Mouse (Mus musculus) gastrocnemius, postnatal 36 days (tissue): ENCODE measurements around the gene Smox. TPM values are rescaled to one million over a fixed set of nuclear protein-coding genes. Genes with fewer than 3 reads are reported as not detected.

Source experiments
- DNase-seq, 2 experiments: peaks; one replicate each; pipeline ENCODE4 v3.0.0; 2022
- intact Hi-C: fragments of 180-260 bp; cut with DNase I; formaldehyde crosslinking; loops from one replicate; pipeline ENCODE4 v1.15.1; 2025
- total RNA-seq, 2 experiments: library from RNA; stranded (reverse); gene quantifications; 2 replicates each; pipeline ENCODE4 v1.2.3; 2021

Smox gene
- total RNA-seq, 2 experiments from 2014 or later = 103 to 399 TPM

- intact Hi-C loops = loop anchor here (5.0 to 10.0 kb wide), 2 partner anchors 126 to 398 kb away; no protein-coding TSS in a partner anchor
- no peak for DNase-seq
These were observed 55.0 kb downstream of the Smox start for GRCm38 (mm10) chr2:131546308-131546700.

- no peak for DNase-seq
- intact Hi-C loops = loop anchor here (5.0 to 10.0 kb wide), 2 partner anchors 125 to 398 kb away; no protein-coding TSS in a partner anchor
These were observed 55.6 kb downstream of the Smox start for GRCm38 (mm10) chr2:131546745-131547408.

- intact Hi-C loops = loop anchor here (5.0 to 10.0 kb wide), 2 partner anchors 124 to 396 kb away; no protein-coding TSS in a partner anchor
- DNase-seq = no peak
These were observed 57.0 kb downstream of the Smox start for GRCm38 (mm10) chr2:131548330-131548729.

GRCm38 (mm10) chr2:131549090-131549489 lies 57.8 kb downstream of the Smox start:
- intact Hi-C loops = loop anchor here (5.0 to 10.0 kb wide), 2 partner anchors 123 to 396 kb away; no protein-coding TSS in a partner anchor
- no peak for DNase-seq

- no peak for DNase-seq
- intact Hi-C loops = no loop called here
These were observed 59.2 kb downstream of the Smox start for GRCm38 (mm10) chr2:131550474-131550873.

DNA sequence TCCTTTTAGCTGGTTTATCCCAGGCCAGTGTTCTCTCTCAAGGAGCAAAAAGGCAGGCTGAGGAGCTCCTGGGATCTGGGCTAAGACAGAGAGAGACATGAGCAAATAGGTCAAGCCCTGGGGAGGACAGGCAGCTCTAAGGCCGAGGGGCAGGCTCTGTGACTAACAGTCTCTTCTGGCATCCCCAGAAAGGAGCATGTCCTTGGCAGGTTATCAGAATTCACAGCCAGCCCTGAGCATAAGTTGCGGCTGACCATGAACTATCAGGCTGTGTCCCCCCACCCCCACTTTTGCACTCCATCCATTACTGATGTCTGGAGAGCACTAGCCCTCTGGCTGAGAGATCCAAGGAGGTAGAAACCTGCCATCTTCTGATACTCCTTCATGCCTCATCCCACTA lies 59.6 kb downstream of the Smox start:
- no peak for DNase-seq
- intact Hi-C loops = no loop called here

DNA sequence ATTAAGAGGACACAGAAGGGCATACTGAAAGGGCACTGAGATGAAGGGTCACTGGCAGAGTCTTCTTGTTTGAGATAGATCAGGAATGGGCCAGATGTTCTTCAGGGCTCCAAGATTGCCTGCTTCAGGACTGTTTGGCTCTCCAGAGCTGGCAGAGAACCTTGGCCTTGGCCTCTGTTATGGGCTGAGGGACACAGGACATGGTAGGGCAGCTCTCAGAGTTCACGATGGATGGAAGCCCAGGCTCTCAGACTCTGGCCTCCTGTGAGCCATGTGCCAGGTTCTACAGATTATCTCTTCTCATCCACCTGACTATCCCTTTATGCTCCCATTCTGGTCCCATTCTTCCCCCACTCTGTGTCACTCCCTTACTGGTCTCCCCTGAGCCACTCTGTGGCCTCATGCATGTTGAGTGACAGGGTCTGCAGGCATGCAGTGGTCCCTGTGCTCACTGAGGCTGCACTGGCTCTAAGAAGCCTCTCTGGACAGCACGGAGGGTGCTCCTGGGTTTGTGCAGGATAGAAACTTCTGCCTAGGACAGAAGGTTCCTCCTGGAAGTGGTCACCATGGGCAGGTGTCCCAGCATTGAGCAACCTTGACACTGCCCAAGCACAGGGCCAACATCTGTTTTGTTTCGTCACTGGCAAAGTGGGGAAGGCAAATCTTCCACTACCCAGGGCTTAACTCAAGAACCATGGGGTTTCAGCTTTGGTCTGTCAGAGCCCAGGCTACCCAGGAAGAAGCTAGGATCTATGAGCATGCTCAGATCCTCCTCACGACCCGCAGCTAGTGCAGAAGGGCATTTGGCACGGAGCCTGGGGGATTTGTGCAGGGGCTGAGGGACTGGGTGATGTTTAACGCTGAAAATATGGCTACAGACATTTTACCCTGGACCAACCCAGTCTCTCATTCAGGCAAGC lies 60.7 kb downstream of the Smox start:
- DNase-seq = no peak
- intact Hi-C loops = no loop called here

DNA sequence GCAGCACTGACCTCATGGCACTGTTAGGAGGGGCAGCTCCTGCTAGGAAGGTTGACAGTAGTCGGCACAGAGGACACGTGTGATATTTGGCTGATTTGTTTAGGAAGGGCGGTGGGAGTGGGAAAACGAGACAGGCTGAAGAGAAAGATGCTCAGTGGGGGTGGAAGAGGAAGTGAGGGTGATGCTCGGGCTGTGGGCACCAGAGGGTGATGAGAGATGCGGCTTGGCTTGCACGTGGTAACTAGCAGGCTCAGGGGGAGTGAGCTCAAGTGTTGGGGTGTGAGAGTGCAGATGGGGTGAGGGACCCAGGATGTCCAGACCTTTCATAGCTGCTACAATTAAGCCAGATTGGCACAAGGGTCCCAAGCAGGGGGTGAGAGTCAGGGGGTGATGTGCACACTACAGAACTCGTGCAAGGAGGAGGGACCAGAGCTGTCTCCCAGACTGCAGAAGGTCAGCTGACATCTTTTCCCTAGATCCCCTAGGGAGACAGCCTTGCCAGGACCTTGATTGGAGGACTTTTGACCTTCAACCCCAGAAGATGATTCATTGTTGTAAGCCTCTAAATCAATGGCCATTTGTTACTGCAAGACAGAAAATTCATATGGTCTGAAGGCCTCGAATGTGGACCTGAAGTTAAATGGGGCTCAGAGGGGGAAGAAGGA lies 61.6 kb downstream of the Smox start:
- intact Hi-C loops = no loop called here
- DNase-seq = no peak

GRCm38 (mm10) chr2:131557896-131558295 lies 66.6 kb downstream of the Smox start:
- no peak for DNase-seq
- intact Hi-C loops = no loop called here

DNA sequence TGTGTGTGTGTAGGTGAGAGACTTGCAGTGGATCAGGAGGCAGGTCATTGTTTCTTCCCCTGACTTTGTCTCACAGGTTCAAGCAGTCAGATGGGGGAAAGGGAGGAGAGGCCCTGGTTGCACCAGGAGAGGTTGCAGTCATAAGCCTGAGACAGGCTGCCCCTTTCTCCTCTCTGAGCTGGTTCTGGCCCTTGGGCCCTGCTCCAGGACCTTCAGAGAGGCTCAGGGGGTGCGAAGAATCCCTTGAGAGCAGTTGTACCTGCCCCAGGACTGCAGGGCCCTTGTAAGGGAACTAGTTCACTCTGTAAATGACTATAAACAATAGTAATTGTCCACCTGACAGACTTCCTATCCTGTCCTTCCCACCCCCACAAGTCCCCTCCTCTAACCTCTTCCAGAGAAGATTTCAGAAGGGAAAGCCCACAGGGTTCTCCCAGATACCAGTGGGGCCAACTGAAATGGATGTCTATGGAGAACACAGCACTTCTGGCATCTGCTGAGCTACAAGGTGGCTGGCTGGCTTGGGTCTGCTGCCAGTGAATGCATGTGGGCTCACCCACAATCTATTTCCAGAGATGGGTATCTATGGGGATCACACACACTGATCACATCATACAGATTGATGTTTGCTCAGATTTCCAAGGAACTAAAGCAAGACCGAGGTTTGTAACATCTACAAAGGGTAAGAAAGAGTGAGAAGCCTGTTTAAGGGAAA lies 69.1 kb downstream of the Smox start:
- intact Hi-C loops = loop anchor here (5.0 kb wide), 2 partner anchors 212 to 252 kb away; no protein-coding TSS in a partner anchor
- DNase-seq = no peak

DNA sequence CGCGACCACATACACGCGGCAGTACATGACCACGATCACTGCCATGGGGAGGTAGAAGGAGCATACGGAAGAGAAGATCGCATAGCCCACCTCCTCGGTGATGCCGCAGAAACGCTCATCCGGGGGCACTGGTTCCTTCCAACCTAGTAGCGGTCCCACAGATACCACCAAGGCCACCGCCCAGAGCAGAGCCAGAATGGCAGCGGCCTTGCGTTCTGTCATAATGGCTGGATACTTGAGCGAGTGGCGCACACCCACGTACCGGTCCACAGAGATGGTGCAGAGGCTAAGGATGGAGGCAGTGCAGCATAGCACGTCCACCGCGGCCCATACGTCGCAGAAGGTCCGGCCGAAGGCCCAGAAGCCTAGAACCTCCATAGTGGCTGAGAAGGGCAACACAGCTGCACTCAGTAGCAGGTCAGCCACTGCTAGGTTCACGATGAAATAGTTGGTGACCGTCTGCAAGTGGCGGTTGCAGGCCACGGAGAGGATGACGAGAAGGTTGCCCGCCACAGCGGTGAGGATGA lies 70.1 kb downstream of the Smox start:
- DNase-seq = no peak
- intact Hi-C loops = loop anchor here (5.0 kb wide), 2 partner anchors 211 to 251 kb away; no protein-coding TSS in a partner anchor

GRCm38 (mm10) chr2:131561891-131562585 lies 70.7 kb downstream of the Smox start, which contains the start of gene Adra1d:
TSS of gene Adra1d (minus strand) at chr2:131562283.
- DNase-seq = no peak
- intact Hi-C loops = loop anchor here (5.0 kb wide), 2 partner anchors 210 to 250 kb away; no protein-coding TSS in a partner anchor

- peak; percentile 62 to 67 for DNase-seq
- intact Hi-C loops = loop anchor here (5.0 kb wide), 2 partner anchors 210 to 250 kb away; no protein-coding TSS in a partner anchor
These were observed 71.4 kb downstream of the Smox start for GRCm38 (mm10) chr2:131562586-131563122.

Other genes with a start within 250 kb of the Smox start
- 10 to 100 TPM; 16.9 to 21.3 TPM for gene Pank2, start 229.0 kb upstream of the Smox start, total RNA-seq
- 1 to 10 TPM; 1.2 to 1.3 TPM for gene Rnf24, start 138.6 kb upstream of the Smox start, total RNA-seq
- under 1 TPM; 0.27 to 0.87 TPM for gene Adra1d, start 70.8 kb downstream of the Smox start, total RNA-seq